In genomic region chr11:94281199-94282181, GRCm38 (mm10) we compare ENCODE assay signal across 11 mouse cellular contexts. TPM values are rescaled to one million over a fixed set of nuclear protein-coding genes. Genes with fewer than 3 reads are reported as not detected.
DNase-seq lines count a peak whose midpoint lies in the region; ATAC-seq and TF ChIP-seq lines count a peak whose summit lies in the region.
"Had no signal": no experiment of that assay in that cellular context is flagged by ENCODE, and none has a peak within 500 bp of the region (broad histone marks: within the 10 kb centered on the region; RNA-seq: fewer than 3 reads in every experiment).

TSS of gene Gm21885 (plus strand) at chr11:94281873.

- DNase-seq in gastrocnemius, adult 2 months: peak; percentile 44
- no peak for DNase-seq in gastrocnemius, adult 8-10 months (ENCODE audit: low spot score in 2 of 2)
- DNase-seq in MEL (ENCODE audit: low read depth, low spot score): no peak
- no peak for DNase-seq in lung, postnatal 0 days (ENCODE audit: low spot score)
- no peak for DNase-seq in ovary, postnatal 36 days (ENCODE audit: low spot score)
- no peak for DNase-seq in lung, postnatal 10 days

- H3K9me3 ChIP-seq in MEL (replicated peaks; ENCODE audit: insufficient read depth, low read length): no peaks in the 10 kb centered on the region
- H3K9me3 ChIP-seq in forebrain, embryonic 13.5 days (replicated peaks): no peaks in the 10 kb centered on the region
- no peaks in the 10 kb centered on the region for H3K9me3 ChIP-seq in intestine, postnatal 0 days (ENCODE audit: control insufficient read depth)
- no peaks in the 10 kb centered on the region for H3K9me3 ChIP-seq in lung, postnatal 0 days (ENCODE audit: low read length)

- H3K27ac ChIP-seq in gastrocnemius, adult 2 months: no peak within 1 kb of the TSS
- H3K27ac ChIP-seq in MEL (ENCODE audit: control insufficient read depth, low read depth, low read length): no peak within 1 kb of the TSS
- peak within 1 kb of the TSS; percentile 36; the same call in 1 of the 2 replicates for H3K27ac ChIP-seq in forebrain, embryonic 13.5 days
- H3K27ac ChIP-seq in intestine, postnatal 0 days (ENCODE audit: low read depth, low read length): peak within 1 kb of the TSS; percentile 93
- H3K27ac ChIP-seq in lung, postnatal 0 days (ENCODE audit: low read length): no peak within 1 kb of the TSS

- no peak for TF ChIP-seq EP300 in MEL (IDR thresholded peaks at IDR 0.05; ENCODE audit: low read depth in 1 of 2, low read length in 2 of 2)
- TF ChIP-seq EP300 in lung, postnatal 0 days (IDR thresholded peaks at IDR 0.05): no peak

- TF ChIP-seq POLR2A in MEL (IDR thresholded peaks at IDR 0.05; ENCODE audit: control insufficient read depth in 1 of 2, insufficient read depth in 1 of 2, low read depth in 1 of 2, low read length in 2 of 2, poor library complexity in 1 of 2): no peak

- no peaks in the 10 kb centered on the region for H3K79me2 ChIP-seq in MEL (ENCODE audit: control insufficient read depth, insufficient read depth, low read length, poor library complexity)

- WGBS in forebrain, embryonic 13.5 days: 87% methylated on average over 11 of the region's 11 CpGs
- WGBS in intestine, postnatal 0 days: 31% methylated on average over 11 of the region's 11 CpGs
- WGBS in lung, postnatal 0 days: 66% methylated on average over 11 of the region's 11 CpGs

- H3K4me3 ChIP-seq in gastrocnemius, adult 2 months: no peak within 1 kb of the TSS
- H3K4me3 ChIP-seq in MEL (ENCODE audit: control insufficient read depth in 1 of 2, insufficient read depth in 1 of 2, low read depth in 2 of 2, low read length in 2 of 2): no peak within 1 kb of the TSS
- H3K4me3 ChIP-seq in forebrain, embryonic 13.5 days: no peak within 1 kb of the TSS
- H3K4me3 ChIP-seq in intestine, postnatal 0 days (ENCODE audit: low read depth, low read length): peak within 1 kb of the TSS; percentile 31
- no peak within 1 kb of the TSS for H3K4me3 ChIP-seq in lung, postnatal 0 days (ENCODE audit: low read depth, low read length)

- no peak for TF ChIP-seq RAD21 in MEL (IDR thresholded peaks at IDR 0.05; ENCODE audit: low read depth, low read length)

- no peak for TF ChIP-seq CTCF in gastrocnemius, adult 2 months (IDR thresholded peaks at IDR 0.05)
- TF ChIP-seq CTCF in MEL (IDR thresholded peaks at IDR 0.05 in 2 of 3, conservative IDR thresholded peaks at IDR 0.05 in 1 of 3; ENCODE audit: control insufficient read depth in 1 of 3, insufficient read depth in 1 of 3, low read depth in 2 of 3, low read length in 3 of 3, poor library complexity in 1 of 3, severe bottlenecking in 1 of 3): no peak
- no peak for TF ChIP-seq CTCF in intestine, postnatal 0 days (IDR thresholded peaks at IDR 0.05; ENCODE audit: low read depth)
- no peak for TF ChIP-seq CTCF in lung, postnatal 0 days (IDR thresholded peaks at IDR 0.05)

- ATAC-seq in forebrain, embryonic 13.5 days: 0 out of 2 replicates have a peak, but pooled peaks have one; percentile 41
- peak; percentile 89 for ATAC-seq in intestine, postnatal 0 days
- no peak for ATAC-seq in lung, postnatal 0 days

- no peak within 1 kb of the TSS for H3K4me2 ChIP-seq in forebrain, embryonic 13.5 days
- H3K4me2 ChIP-seq in intestine, postnatal 0 days (replicated peaks; ENCODE audit: low read depth): peak within 1 kb of the TSS; percentile 61
- H3K4me2 ChIP-seq in lung, postnatal 0 days (replicated peaks; ENCODE audit: low read depth, low read length): no peak within 1 kb of the TSS

- 0 out of 4 replicates have a peak, but pooled peaks cover 0 to 2% of the 10 kb centered on the region in 2 experiments for H3K4me1 ChIP-seq in MEL (ENCODE audit: control insufficient read depth in 1 of 2, insufficient read depth in 2 of 2, low read length in 2 of 2)
- peaks cover 10% of the 10 kb centered on the region; the same call in 1 of the 2 replicates for H3K4me1 ChIP-seq in forebrain, embryonic 13.5 days
- H3K4me1 ChIP-seq in intestine, postnatal 0 days (replicated peaks; ENCODE audit: control insufficient read depth, insufficient read depth, low read length): 0 out of 2 replicates have a peak, but pooled peaks cover 3% of the 10 kb centered on the region
- no peaks in the 10 kb centered on the region for H3K4me1 ChIP-seq in lung, postnatal 0 days (ENCODE audit: insufficient read depth, low read depth, low read length)

- no peak within 1 kb of the TSS for H3K9ac ChIP-seq in MEL (ENCODE audit: control insufficient read depth, low read depth, low read length, poor library complexity, severe bottlenecking)
- no peak within 1 kb of the TSS for H3K9ac ChIP-seq in forebrain, embryonic 13.5 days
- H3K9ac ChIP-seq in intestine, postnatal 0 days (ENCODE audit: low read depth, low read length): peak within 1 kb of the TSS; percentile 23
- H3K9ac ChIP-seq in lung, postnatal 0 days (replicated peaks; ENCODE audit: low read depth): no peak within 1 kb of the TSS

- intact Hi-C loops in gastrocnemius, adult 2 months (cut with DNase I): no loop called here

- H3K27me3 ChIP-seq in MEL (ENCODE audit: control insufficient read depth in 1 of 2, insufficient read depth in 2 of 2, low read length in 2 of 2): no peaks in the 10 kb centered on the region
- no peaks in the 10 kb centered on the region for H3K27me3 ChIP-seq in forebrain, embryonic 13.5 days
- H3K27me3 ChIP-seq in intestine, postnatal 0 days (replicated peaks; ENCODE audit: control insufficient read depth, insufficient read depth, low read length): no peaks in the 10 kb centered on the region
- H3K27me3 ChIP-seq in lung, postnatal 0 days (replicated peaks; ENCODE audit: insufficient read depth, low read length): no peaks in the 10 kb centered on the region
- H3K27me3 ChIP-seq: CH12.LX had no signal

- peaks cover 0 to 2% of the 10 kb centered on the region in 2 experiments; a peak in 1 of 4 replicates for H3K36me3 ChIP-seq in MEL (ENCODE audit: control insufficient read depth in 1 of 2, insufficient read depth in 2 of 2, low read length in 2 of 2)
- H3K36me3 ChIP-seq in forebrain, embryonic 13.5 days (ENCODE audit: poor library complexity, severe bottlenecking): peaks cover 25% of the 10 kb centered on the region
- peaks cover 16% of the 10 kb centered on the region; the same call in 1 of the 2 replicates for H3K36me3 ChIP-seq in intestine, postnatal 0 days (ENCODE audit: control insufficient read depth, insufficient read depth)
- H3K36me3 ChIP-seq in lung, postnatal 0 days (ENCODE audit: insufficient read depth, low read length): no peaks in the 10 kb centered on the region

TF ChIP-seq in MEL, 35 proteins besides CTCF, POLR2A, EP300 and RAD21:
- peak; percentile 42; the same call in 1 of the 2 replicates for TF ChIP-seq ZMIZ1 (IDR thresholded peaks at IDR 0.05; ENCODE audit: low read depth, low read length)
- no peak for TF ChIP-seq ZKSCAN1 (IDR thresholded peaks at IDR 0.05; ENCODE audit: low read depth, low read length)
- no peak for TF ChIP-seq TAL1 (IDR thresholded peaks at IDR 0.05; ENCODE audit: low read length)
- TF ChIP-seq CHD1 (IDR thresholded peaks at IDR 0.05; ENCODE audit: low read depth, low read length): no peak
- TF ChIP-seq POLR2AphosphoS2 (IDR thresholded peaks at IDR 0.05; ENCODE audit: low read length): peak; percentile 60; the same call in 1 of the 2 replicates
- TF ChIP-seq MAFK (IDR thresholded peaks at IDR 0.05; ENCODE audit: borderline replicate concordance, low read depth, low read length): no peak
- no peak for TF ChIP-seq E2F4 (IDR thresholded peaks at IDR 0.05; ENCODE audit: borderline replicate concordance, low read depth, low read length)
- 0 out of 2 replicates have a peak, but pooled peaks have one; percentile 25 for TF ChIP-seq MAZ (IDR thresholded peaks at IDR 0.05; ENCODE audit: low read depth, low read length)
- TF ChIP-seq POLR2AphosphoS5 (IDR thresholded peaks at IDR 0.05; ENCODE audit: borderline replicate concordance, low read depth, low read length): no peak; the same call in 1 of the 2 replicates
- no peak for TF ChIP-seq JUND (IDR thresholded peaks at IDR 0.05; ENCODE audit: low read depth, low read length)
- no peak for TF ChIP-seq RCOR1 (IDR thresholded peaks at IDR 0.05; ENCODE audit: low read depth, low read length)
- no peak for TF ChIP-seq NELFE (IDR thresholded peaks at IDR 0.05; ENCODE audit: low read depth, low read length)
- TF ChIP-seq GABPA (IDR thresholded peaks at IDR 0.05; ENCODE audit: low read depth, low read length): no peak
- no peak for TF ChIP-seq ELF1 (IDR thresholded peaks at IDR 0.05; ENCODE audit: low read depth, low read length)
- TF ChIP-seq SMC3 (IDR thresholded peaks at IDR 0.05; ENCODE audit: low read depth, low read length): no peak
- TF ChIP-seq ZNF384 (IDR thresholded peaks at IDR 0.05; ENCODE audit: low read depth, low read length): no peak; the same call in 1 of the 2 replicates
- no peak for TF ChIP-seq MYB (IDR thresholded peaks at IDR 0.05; ENCODE audit: low read depth, low read length)
- TF ChIP-seq NRF1 (IDR thresholded peaks at IDR 0.05; ENCODE audit: insufficient read depth, low read depth, low read length, poor library complexity, severe bottlenecking): no peak

RNA-seq across cellular contexts. Expression of gene Gm21885, which starts in this region (rescaled TPM):
- not detected for total RNA-seq in gastrocnemius, adult 2 months (2021)
- total RNA-seq in gastrocnemius, adult 8-10 months (2022): not detected
- total RNA-seq in MEL (2012; rRNA removed): not detected in 2 replicates
- polyA plus RNA-seq in MEL (2012; ENCODE audit: insufficient read depth in 1 of 2, insufficient read length in 2 of 2, low read depth in 1 of 2, low replicate concordance in 2 of 2, missing spikeins in 1 of 2): under 1 TPM in 1 of 2 experiments, not detected in 1; 0.74 TPM
- polyA plus RNA-seq in forebrain, embryonic 13.5 days (2015; fragmentation: Nextera tagmentation; extraction: Ambion mirVana): 0.68 TPM in 1 of 2 replicates, not detected in the other
- 92.5 and 139 TPM in 2 replicates for polyA plus RNA-seq in intestine, postnatal 0 days (2015; fragmentation: Nextera tagmentation; extraction: Ambion mirVana)
- not detected in 2 replicates for polyA plus RNA-seq in lung, postnatal 0 days (2015; fragmentation: Nextera tagmentation; extraction: Ambion mirVana)
- total RNA-seq: left cerebral cortex, postnatal 10 days had no signal
- polyA plus RNA-seq: thymus, postnatal 0 days had no signal

Comparison
In these comparisons a context has a peak if more than half of its experiments do, and no peak if none do; other contexts are left out.
1. RNA of gene Gm21885 (polyA plus RNA-seq): 92.5 to 139 TPM in intestine, postnatal 0 days; 0.74 TPM in MEL, 0.68 TPM in forebrain, embryonic 13.5 days and not detected in lung, postnatal 0 days; every median in the first group is over 10 times any median in the second.
2. Peak in DNase-seq in gastrocnemius, adult 2 months; RNA of the gene not detected or under 1 TPM.
3. Peak in ATAC-seq and H3K27ac ChIP-seq in forebrain, embryonic 13.5 days; RNA of the gene not detected or under 1 TPM.